Mouse (Mus musculus) midbrain, embryonic 13.5 days (tissue): ENCODE results near the gene Tmem88b. TPM values are rescaled to one million over a fixed set of nuclear protein-coding genes. Genes with fewer than 3 reads are reported as not detected.

Experiments
- ATAC-seq: fragments of 200-750 bp; cut with Nextera tagmentation; 2 replicates; pipeline ENCODE4 v1.8.0; 2017; ENCODE audit warnings: mild to moderate bottlenecking, moderate TSS enrichment, moderate library complexity
- H3K27ac ChIP-seq: fragments of 300-500 bp; sonication (generic); 2 replicates; pipeline ENCODE4 v1.5.1; 2015; ENCODE audit warnings: inconsistent platforms, mild to moderate bottlenecking, moderate library complexity
- H3K27me3 ChIP-seq: fragments of 300-500 bp; sonication (generic); 2 replicates; pipeline ENCODE4 v1.6.1; 2015; ENCODE audit warnings: mild to moderate bottlenecking, inconsistent platforms
- H3K36me3 ChIP-seq: fragments of 300-500 bp; sonication (generic); 2 replicates; pipeline ENCODE4 v1.6.1; 2015; ENCODE audit warnings: mild to moderate bottlenecking, inconsistent platforms
- H3K4me1 ChIP-seq: fragments of 300-500 bp; sonication (generic); replicated peaks from 2 replicates; pipeline ENCODE4 v1.6.1; 2015; ENCODE audit warnings: inconsistent platforms
- H3K4me2 ChIP-seq: fragments of 300-500 bp; sonication (generic); replicated peaks from 2 replicates; pipeline ENCODE4 v1.6.1; 2015; ENCODE audit warnings: moderate library complexity, mild to moderate bottlenecking, inconsistent platforms
- H3K4me3 ChIP-seq: fragments of 300-500 bp; sonication (generic); replicated peaks from 2 replicates; pipeline ENCODE4 v1.5.1; 2015; ENCODE audit warnings: mild to moderate bottlenecking, inconsistent platforms
- H3K9ac ChIP-seq: fragments of 300-500 bp; sonication (generic); replicated peaks from 2 replicates; pipeline ENCODE4 v1.6.1; 2015; ENCODE audit warnings: mild to moderate bottlenecking, inconsistent platforms
- H3K9me3 ChIP-seq: fragments of 300-500 bp; sonication (generic); 2 replicates; pipeline ENCODE4 v1.6.1; 2016; ENCODE audit warnings: mild to moderate bottlenecking, inconsistent platforms
- WGBS: fragments of 180-500 bp; shearing (Covaris S2); methylation state at CpG from one replicate; pipeline ENCODE4 v1.1.7; 2015; 5-methylcytosine and 5-hydroxymethylcytosine counted together
- polyA plus RNA-seq: library from polyadenylated mRNA; unstranded; fragments of >200 nt; fragmentation: Nextera tagmentation; extraction: Ambion mirVana; gene quantifications from 2 replicates; pipeline ENCODE4 v1.2.1, GENCODE M21; 2015

Tmem88b gene
- polyA plus RNA-seq, 1 experiment from 2014 or later = 0.58 TPM

- Histone ChIP-seq H3K36me3 (no peaks in the 10 kb centered on the region), H3K9me3 (no peaks in the 10 kb centered on the region), H3K9ac (no peak overlapping the region), H3K4me3 (no peak overlapping the region), H3K27ac (no peak overlapping the region), H3K4me2 (peak overlapping the region; percentile 15; the same call in 1 of the 2 replicates), H3K27me3 (peaks cover 55% of the 10 kb centered on the region), H3K4me1 (peaks cover 28% of the 10 kb centered on the region)
- 88% methylated on average over 13 of the region's 13 CpGs for WGBS
- no peak for ATAC-seq
Observed at GRCm38 (mm10) chr4:155772786-155773185, 12.9 kb downstream of the Tmem88b start.

- peaks cover 55% of the 10 kb centered on the region for H3K27me3 ChIP-seq
- no peak overlapping the region for H3K27ac ChIP-seq
- H3K9ac ChIP-seq = no peak overlapping the region
- H3K36me3 ChIP-seq = no peaks in the 10 kb centered on the region
- H3K4me2 ChIP-seq = no peak overlapping the region
- no peak for ATAC-seq
- peaks cover 28% of the 10 kb centered on the region for H3K4me1 ChIP-seq
- 87% methylated on average over 2 of the region's 2 CpGs for WGBS
- H3K4me3 ChIP-seq = no peak overlapping the region
- H3K9me3 ChIP-seq = no peaks in the 10 kb centered on the region
Observed at GRCm38 (mm10) chr4:155771706-155772105, 14.0 kb downstream of the Tmem88b start.

- Histone ChIP-seq H3K27ac (0 out of 2 replicates have a peak overlapping the region, but pooled peaks have one; percentile 37), H3K9me3 (no peaks in the 10 kb centered on the region), H3K36me3 (no peaks in the 10 kb centered on the region), H3K27me3 (peaks cover 51% of the 10 kb centered on the region), H3K4me2 (peak overlapping the region; percentile 61), H3K4me1 (peaks cover 28% of the 10 kb centered on the region), H3K4me3 (peak overlapping the region; percentile 49), H3K9ac (peak overlapping the region; percentile 77)
- ATAC-seq = peak; percentile 41; the same call in 1 of the 2 replicates
- 49% methylated on average over 24 of the region's 24 CpGs for WGBS
Observed at GRCm38 (mm10) chr4:155770626-155771025, 15.0 kb downstream of the Tmem88b start.

- peaks cover 24% of the 10 kb centered on the region for H3K4me1 ChIP-seq
- no peaks in the 10 kb centered on the region for H3K36me3 ChIP-seq
- H3K27me3 ChIP-seq = peaks cover 45% of the 10 kb centered on the region
- H3K27ac ChIP-seq = peak overlapping the region; percentile 37; the same call in 1 of the 2 replicates
- H3K9ac ChIP-seq = peak overlapping the region; percentile 77
- H3K4me3 ChIP-seq = peak overlapping the region; percentile 49
- H3K4me2 ChIP-seq = peak overlapping the region; percentile 61
- H3K9me3 ChIP-seq = no peaks in the 10 kb centered on the region
- WGBS = under 1% methylated on average over 39 of the region's 39 CpGs
- ATAC-seq = peak; percentile 88
Observed at GRCm38 (mm10) chr4:155769880-155770512, 15.7 kb downstream of the Tmem88b start.

- Histone ChIP-seq H3K27ac (peak overlapping the region; percentile 37; the same call in 1 of the 2 replicates), H3K4me1 (peaks cover 19% of the 10 kb centered on the region), H3K4me2 (peak overlapping the region; percentile 61), H3K9me3 (no peaks in the 10 kb centered on the region), H3K36me3 (no peaks in the 10 kb centered on the region), H3K9ac (peak overlapping the region; percentile 77), H3K27me3 (peaks cover 40% of the 10 kb centered on the region), H3K4me3 (peak overlapping the region; percentile 49)
- 59% methylated on average over 5 of the region's 5 CpGs for WGBS
- ATAC-seq = 0 out of 2 replicates have a peak, but pooled peaks have one; percentile 9
Observed at GRCm38 (mm10) chr4:155769496-155769879, 16.2 kb downstream of the Tmem88b start.

- Histone ChIP-seq H3K4me2 (no peak overlapping the region), H3K27ac (no peak overlapping the region), H3K36me3 (peaks cover 2% of the 10 kb centered on the region; the same call in 1 of the 2 replicates), H3K9me3 (no peaks in the 10 kb centered on the region), H3K9ac (no peak overlapping the region), H3K4me1 (peaks cover 26% of the 10 kb centered on the region), H3K4me3 (no peak overlapping the region), H3K27me3 (no peaks in the 10 kb centered on the region)
- ATAC-seq = no peak
- WGBS = 90% methylated on average over 3 of the region's 3 CpGs
Observed at GRCm38 (mm10) chr4:155762357-155762756, 23.3 kb downstream of the Tmem88b start.

- Histone ChIP-seq H3K9me3 (no peaks in the 10 kb centered on the region), H3K4me1 (peaks cover 26% of the 10 kb centered on the region), H3K4me3 (peak overlapping the region; percentile 91), H3K27ac (no peak overlapping the region), H3K36me3 (peaks cover 10% of the 10 kb centered on the region), H3K27me3 (no peaks in the 10 kb centered on the region), H3K4me2 (peak overlapping the region; percentile 99), H3K9ac (peak overlapping the region; percentile 82)
- 3% methylated on average over 28 of the region's 28 CpGs for WGBS
- peak; percentile 17 for ATAC-seq
Observed at GRCm38 (mm10) chr4:155761356-155762099, 24.1 kb downstream of the Tmem88b start.

GRCm38 (mm10) chr4:155760613-155761355 lies 24.9 kb downstream of the Tmem88b start, which contains the start of gene Atad3a:
TSS of gene Atad3a (minus strand) at chr4:155761093.
- Histone ChIP-seq H3K36me3 (peaks cover 18% of the 10 kb centered on the region), H3K9ac (peak within 1 kb of the TSS; percentile 86), H3K27me3 (no peaks in the 10 kb centered on the region), H3K4me1 (peaks cover 26% of the 10 kb centered on the region), H3K4me2 (peak within 1 kb of the TSS; percentile 99), H3K4me3 (peak within 1 kb of the TSS; percentile 91), H3K27ac (no peak within 1 kb of the TSS), H3K9me3 (no peaks in the 10 kb centered on the region)
- under 1% methylated on average over 68 of the region's 68 CpGs for WGBS
- peak; percentile 97 for ATAC-seq

- peak overlapping the region; percentile 86 for H3K9ac ChIP-seq
Observed at GRCm38 (mm10) chr4:155759862-155760612, 25.6 kb downstream of the Tmem88b start.

GRCm38 (mm10) chr4:155757011-155757410 lies 28.7 kb downstream of the Tmem88b start:
- ATAC-seq = no peak
- peaks cover 52% of the 10 kb centered on the region for H3K36me3 ChIP-seq

More at GRCm38 (mm10) chr4:155759862-155760612, 25.6 kb downstream of the Tmem88b start:
- ATAC-seq = no peak; the same call in 1 of the 2 replicates
- Histone ChIP-seq H3K4me1 (peaks cover 26% of the 10 kb centered on the region), H3K27ac (no peak overlapping the region), H3K9me3 (no peaks in the 10 kb centered on the region), H3K4me2 (peak overlapping the region; percentile 99), H3K27me3 (no peaks in the 10 kb centered on the region), H3K4me3 (peak overlapping the region; percentile 91), H3K36me3 (peaks cover 25% of the 10 kb centered on the region)
- WGBS = 6% methylated on average over 10 of the region's 10 CpGs

More at GRCm38 (mm10) chr4:155757011-155757410, 28.7 kb downstream of the Tmem88b start:
- Histone ChIP-seq H3K4me2 (no peak overlapping the region), H3K9me3 (no peaks in the 10 kb centered on the region), H3K4me3 (no peak overlapping the region), H3K27me3 (no peaks in the 10 kb centered on the region), H3K27ac (no peak overlapping the region), H3K4me1 (peaks cover 26% of the 10 kb centered on the region), H3K9ac (no peak overlapping the region)
- 91% methylated on average over 12 of the region's 12 CpGs for WGBS
